ENCODE assay signal across 8 mouse cellular contexts in genomic region chr8:106137906-106138477, GRCm38 (mm10). TPM values are rescaled to one million over a fixed set of nuclear protein-coding genes. Genes with fewer than 3 reads are reported as not detected.
A peak's percentile ranks its signal among the peaks of the same experiment; 100 is the strongest.
DNase-seq lines count a peak whose midpoint lies in the region; ATAC-seq and TF ChIP-seq lines count a peak whose summit lies in the region.

No protein-coding gene starts in this region.

- DNase-seq in gastrocnemius, adult 2 months: peak; percentile 65
- no peak for DNase-seq in gastrocnemius, postnatal 10 days
- peak; percentile 86 for DNase-seq in NIH3T3 (ENCODE audit: low read depth)
- DNase-seq in forebrain, embryonic 11.5 days (ENCODE audit: low spot score): peak; percentile 75
- peak; percentile 85 for DNase-seq in liver, adult 2 months (ENCODE audit: extremely low read depth, low read depth, low spot score)

- peaks cover 55% of the 10 kb centered on the region for H3K27me3 ChIP-seq in forebrain, embryonic 11.5 days (ENCODE audit: control insufficient read depth, insufficient read depth, low read length)
- peaks cover 76% of the 10 kb centered on the region for H3K27me3 ChIP-seq in hindbrain, embryonic 13.5 days
- H3K27me3 ChIP-seq in liver, adult 2 months (ENCODE audit: control insufficient read depth, insufficient read depth, low read length): no peaks in the 10 kb centered on the region
- H3K27me3 ChIP-seq in midbrain, embryonic 16.5 days (ENCODE audit: control insufficient read depth, insufficient read depth, low read depth, low read length): peaks cover 59% of the 10 kb centered on the region

- H3K27ac ChIP-seq in gastrocnemius, adult 2 months: peak overlapping the region; percentile 68
- H3K27ac ChIP-seq in forebrain, embryonic 11.5 days (ENCODE audit: low read depth, low read length): no peak overlapping the region
- no peak overlapping the region for H3K27ac ChIP-seq in hindbrain, embryonic 13.5 days
- peak overlapping the region; percentile 93 for H3K27ac ChIP-seq in liver, adult 2 months (replicated peaks; ENCODE audit: insufficient read depth, low read depth, low read length)
- H3K27ac ChIP-seq in midbrain, embryonic 16.5 days (ENCODE audit: low read length): no peak overlapping the region

- 0 out of 2 replicates have a peak, but pooled peaks have one; percentile 13 for ATAC-seq in forebrain, embryonic 11.5 days (replicated peaks; ENCODE audit: low FRiP score)
- ATAC-seq in hindbrain, embryonic 13.5 days (ENCODE audit: low FRiP score): no peak
- no peak; the same call in 1 of the 2 replicates for ATAC-seq in midbrain, embryonic 16.5 days
- ATAC-seq in inflammation-experienced regulatory T-cells, adult 6 months: no peak

- no peak for TF ChIP-seq CTCF in gastrocnemius, adult 2 months (IDR thresholded peaks at IDR 0.05)
- no peak for TF ChIP-seq CTCF in liver, adult 2 months (IDR thresholded peaks at IDR 0.05; ENCODE audit: low read depth, low read length)

- 0% methylated on average over 24 of the region's 24 CpGs for WGBS in forebrain, embryonic 11.5 days
- WGBS in hindbrain, embryonic 13.5 days: under 1% methylated on average over 24 of the region's 24 CpGs
- under 1% methylated on average over 24 of the region's 24 CpGs for WGBS in liver, adult 2 months
- WGBS in midbrain, embryonic 16.5 days: 1% methylated on average over 24 of the region's 24 CpGs

- intact Hi-C loops in gastrocnemius, adult 2 months (cut with DNase I): no loop called here

- peak; percentile 80 for TF ChIP-seq POLR2A in liver, adult 2 months (IDR thresholded peaks at IDR 0.05; ENCODE audit: extremely low read depth, insufficient read depth, low read length)

- H3K4me2 ChIP-seq in forebrain, embryonic 11.5 days (ENCODE audit: low read depth, low read length, severe bottlenecking): peak overlapping the region; percentile 77
- H3K4me2 ChIP-seq in hindbrain, embryonic 13.5 days: peak overlapping the region; percentile 76
- H3K4me2 ChIP-seq in midbrain, embryonic 16.5 days (ENCODE audit: low read length): peak overlapping the region; percentile 85

- H3K4me3 ChIP-seq in gastrocnemius, adult 2 months: peak overlapping the region; percentile 78
- peak overlapping the region; percentile 40 for H3K4me3 ChIP-seq in forebrain, embryonic 11.5 days (ENCODE audit: low read depth, low read length)
- H3K4me3 ChIP-seq in hindbrain, embryonic 13.5 days: peak overlapping the region; percentile 46
- H3K4me3 ChIP-seq in liver, adult 2 months (ENCODE audit: insufficient read depth, low read depth, low read length): peak overlapping the region; percentile 81
- peak overlapping the region; percentile 47 for H3K4me3 ChIP-seq in midbrain, embryonic 16.5 days (ENCODE audit: low read depth, low read length)

- H3K79me2 ChIP-seq in liver, adult 2 months (ENCODE audit: control insufficient read depth, insufficient read depth, low read length): peaks cover 14% of the 10 kb centered on the region; the same call in 1 of the 2 replicates

- no peaks in the 10 kb centered on the region for H3K36me3 ChIP-seq in forebrain, embryonic 11.5 days (ENCODE audit: control insufficient read depth, insufficient read depth, low read length)
- peaks cover under 1% of the 10 kb centered on the region; the same call in 1 of the 2 replicates for H3K36me3 ChIP-seq in hindbrain, embryonic 13.5 days
- peaks cover 5% of the 10 kb centered on the region; the same call in 1 of the 2 replicates for H3K36me3 ChIP-seq in liver, adult 2 months (ENCODE audit: control insufficient read depth, insufficient read depth, low read length)
- H3K36me3 ChIP-seq in midbrain, embryonic 16.5 days (ENCODE audit: control insufficient read depth, insufficient read depth, low read length): no peaks in the 10 kb centered on the region

- peaks cover 18% of the 10 kb centered on the region; the same call in 1 of the 2 replicates for H3K4me1 ChIP-seq in forebrain, embryonic 11.5 days (replicated peaks; ENCODE audit: control insufficient read depth, insufficient read depth, low read length)
- H3K4me1 ChIP-seq in hindbrain, embryonic 13.5 days (replicated peaks): peaks cover 31% of the 10 kb centered on the region
- H3K4me1 ChIP-seq in liver, adult 2 months (ENCODE audit: control insufficient read depth, insufficient read depth, low read length): peaks cover 18% of the 10 kb centered on the region
- peaks cover 25% of the 10 kb centered on the region for H3K4me1 ChIP-seq in midbrain, embryonic 16.5 days (ENCODE audit: control insufficient read depth, insufficient read depth, low read length)

- peak overlapping the region; percentile 47 for H3K9ac ChIP-seq in forebrain, embryonic 11.5 days (ENCODE audit: low read length)
- peak overlapping the region; percentile 66 for H3K9ac ChIP-seq in hindbrain, embryonic 13.5 days
- peak overlapping the region; percentile 77 for H3K9ac ChIP-seq in liver, adult 2 months (ENCODE audit: low read depth, low read length)
- peak overlapping the region; percentile 51 for H3K9ac ChIP-seq in midbrain, embryonic 16.5 days (ENCODE audit: low read depth, low read length)

- H3K9me3 ChIP-seq in forebrain, embryonic 11.5 days (ENCODE audit: control insufficient read depth, low read length): no peaks in the 10 kb centered on the region
- no peaks in the 10 kb centered on the region for H3K9me3 ChIP-seq in hindbrain, embryonic 13.5 days
- no peaks in the 10 kb centered on the region for H3K9me3 ChIP-seq in midbrain, embryonic 16.5 days (replicated peaks; ENCODE audit: control insufficient read depth, low read length, poor library complexity, severe bottlenecking)

RNA-seq across cellular contexts. Expression of gene Esrp2, which starts 1.2 kb away (rescaled TPM):
- total RNA-seq in gastrocnemius, adult 2 months (2021): not detected
- under 1 TPM in 1 of 2 experiments, not detected in 1; 0.07 TPM for total RNA-seq in gastrocnemius, postnatal 10 days (2021)
- polyA plus RNA-seq in forebrain, embryonic 11.5 days (2014; fragmentation: Nextera tagmentation; extraction: Ambion mirVana): 2.3 and 2.4 TPM in 2 replicates
- 0.14 and 0.26 TPM in 2 replicates for polyA plus RNA-seq in hindbrain, embryonic 13.5 days (2015; fragmentation: Nextera tagmentation; extraction: Ambion mirVana)
- total RNA-seq in liver, adult 2 months (2014; rRNA removed): 43.6 and 50.5 TPM in 2 replicates
- polyA plus RNA-seq in liver, adult 2 months (2012; rRNA removed): 76.8 and 86.2 TPM in 2 replicates
- 0.14 and 0.29 TPM in 2 replicates for polyA plus RNA-seq in midbrain, embryonic 16.5 days (2015; fragmentation: Nextera tagmentation; extraction: Ambion mirVana)
- polyA plus RNA-seq in inflammation-experienced regulatory T-cells, adult 6 months (2017; shearing (Covaris generic)): under 1 TPM in 2 of 3 experiments, not detected in 1; 0.20 to 0.64 TPM

RNA-seq across cellular contexts. Expression of gene Pla2g15, which starts 12.2 kb away (rescaled TPM):
- 1 to 10 TPM; 3.5 TPM for total RNA-seq in gastrocnemius, adult 2 months (2021)
- total RNA-seq in gastrocnemius, postnatal 10 days (2021): 1 to 10 TPM; 4.7 to 6.6 TPM
- polyA plus RNA-seq in forebrain, embryonic 11.5 days (2014; fragmentation: Nextera tagmentation; extraction: Ambion mirVana): 7.1 and 7.4 TPM in 2 replicates
- polyA plus RNA-seq in hindbrain, embryonic 13.5 days (2015; fragmentation: Nextera tagmentation; extraction: Ambion mirVana): 20.0 and 22.3 TPM in 2 replicates
- 11.3 and 12.5 TPM in 2 replicates for total RNA-seq in liver, adult 2 months (2014; rRNA removed)
- polyA plus RNA-seq in liver, adult 2 months (2012; rRNA removed): 8.7 and 10.6 TPM in 2 replicates
- polyA plus RNA-seq in midbrain, embryonic 16.5 days (2015; fragmentation: Nextera tagmentation; extraction: Ambion mirVana): 24.5 and 25.2 TPM in 2 replicates
- polyA plus RNA-seq in inflammation-experienced regulatory T-cells, adult 6 months (2017; shearing (Covaris generic)): 1 to 10 TPM; 4.5 to 6.2 (median 4.7) TPM

RNA-seq across cellular contexts. Expression of gene Slc7a6, which starts 30.7 kb away (rescaled TPM):
- total RNA-seq in gastrocnemius, adult 2 months (2021): 10 to 100 TPM; 10.5 to 11.5 TPM
- total RNA-seq in gastrocnemius, postnatal 10 days (2021): 10 to 100 TPM in 1 of 2 experiments, 1 to 10 TPM in 1; 5.8 to 11.0 TPM
- 103 and 106 TPM in 2 replicates for polyA plus RNA-seq in forebrain, embryonic 11.5 days (2014; fragmentation: Nextera tagmentation; extraction: Ambion mirVana)
- 66.4 and 71.4 TPM in 2 replicates for polyA plus RNA-seq in hindbrain, embryonic 13.5 days (2015; fragmentation: Nextera tagmentation; extraction: Ambion mirVana)
- 0.09 and 0.27 TPM in 2 replicates for total RNA-seq in liver, adult 2 months (2014; rRNA removed)
- 0.21 and 0.91 TPM in 2 replicates for polyA plus RNA-seq in liver, adult 2 months (2012; rRNA removed)
- 41.8 and 53.5 TPM in 2 replicates for polyA plus RNA-seq in midbrain, embryonic 16.5 days (2015; fragmentation: Nextera tagmentation; extraction: Ambion mirVana)
- polyA plus RNA-seq in inflammation-experienced regulatory T-cells, adult 6 months (2017; shearing (Covaris generic)): 10 to 100 TPM; 21.0 to 35.6 (median 33.1) TPM

Comparison
In these comparisons a context has a peak if more than half of its experiments do, and no peak if none do; other contexts are left out.
1. H3K27ac ChIP-seq: peak in gastrocnemius, adult 2 months (single experiment) and liver, adult 2 months (single experiment); none in forebrain, embryonic 11.5 days (single experiment), hindbrain, embryonic 13.5 days (single experiment) and midbrain, embryonic 16.5 days (single experiment).
2. RNA of gene Esrp2, which starts 1.2 kb away (polyA plus RNA-seq): 76.8 to 86.2 TPM in liver, adult 2 months; 2.3 to 2.4 TPM in forebrain, embryonic 11.5 days, 0.14 to 0.29 TPM in midbrain, embryonic 16.5 days, 0.14 to 0.26 TPM in hindbrain, embryonic 13.5 days and 0.20 to 0.64 TPM in inflammation-experienced regulatory T-cells, adult 6 months; every median in the first group is over 10 times any median in the second.
3. RNA of gene Slc7a6, which starts 30.7 kb away (polyA plus RNA-seq): 103 to 106 TPM in forebrain, embryonic 11.5 days, 66.4 to 71.4 TPM in hindbrain, embryonic 13.5 days, 41.8 to 53.5 TPM in midbrain, embryonic 16.5 days and 21.0 to 35.6 TPM in inflammation-experienced regulatory T-cells, adult 6 months; 0.21 to 0.91 TPM in liver, adult 2 months; every median in the first group is over 10 times any median in the second.
4. Peak in every context shown above with its lines, with median percentiles within 50 percentile points of each other: H3K4me3 ChIP-seq, H3K4me2 ChIP-seq and H3K9ac ChIP-seq.